Mouse (Mus musculus) lung, postnatal 10 days (tissue): ENCODE measurements at regions not wholly inside any gene's neighbourhood (a gene's known extent, or its start where the extent isn't known, plus 50 kb on each side); places are given as distances from the start of the nearest gene placed in this dataset.
A peak's percentile ranks its signal among the peaks of the same experiment; 100 is the strongest.

Experiments
- DNase-seq: peaks from one replicate; pipeline ENCODE4 v3.0.0; 2021

DNA sequence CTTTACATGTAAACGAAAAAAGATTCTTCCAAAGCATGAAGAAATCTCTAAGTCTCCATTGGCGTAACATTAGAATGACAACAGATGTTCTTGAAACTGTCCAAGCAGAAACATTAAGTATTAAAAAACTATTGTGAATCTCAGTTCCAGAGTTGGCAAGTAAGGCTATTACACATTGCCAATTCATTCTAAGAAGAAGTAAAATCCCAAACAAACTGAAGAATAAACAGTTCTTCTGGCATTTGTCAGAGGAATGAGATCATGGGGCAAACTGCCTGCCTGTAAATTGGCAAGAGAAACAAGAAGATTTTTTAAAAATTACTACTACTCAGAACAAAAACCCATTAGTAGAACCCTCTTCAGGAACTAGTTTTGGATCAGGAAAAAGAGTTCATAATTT, 680.1 kb downstream of the Nova1 start:
- peak; percentile 56 for DNase-seq

DNA sequence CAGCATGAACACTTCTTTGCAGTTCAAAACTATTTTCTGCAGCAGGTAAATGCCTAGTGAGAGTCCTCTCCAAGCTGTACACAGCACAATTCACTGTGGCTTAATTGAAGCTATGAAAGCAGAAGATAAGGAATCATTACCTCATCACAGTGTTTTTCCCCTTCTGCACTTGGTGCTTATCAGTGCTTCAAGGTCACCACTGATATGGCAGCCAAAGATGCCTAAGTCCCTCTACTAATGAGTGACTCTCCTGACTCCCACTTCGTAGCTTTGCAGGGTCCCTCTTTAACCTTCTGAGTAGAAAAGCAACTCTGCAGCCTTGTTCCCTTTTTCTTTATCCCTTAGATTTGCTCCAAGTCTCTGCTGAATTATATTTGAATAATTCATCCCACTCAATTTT, 692.9 kb downstream of the Nova1 start:
- no peak for DNase-seq

DNA sequence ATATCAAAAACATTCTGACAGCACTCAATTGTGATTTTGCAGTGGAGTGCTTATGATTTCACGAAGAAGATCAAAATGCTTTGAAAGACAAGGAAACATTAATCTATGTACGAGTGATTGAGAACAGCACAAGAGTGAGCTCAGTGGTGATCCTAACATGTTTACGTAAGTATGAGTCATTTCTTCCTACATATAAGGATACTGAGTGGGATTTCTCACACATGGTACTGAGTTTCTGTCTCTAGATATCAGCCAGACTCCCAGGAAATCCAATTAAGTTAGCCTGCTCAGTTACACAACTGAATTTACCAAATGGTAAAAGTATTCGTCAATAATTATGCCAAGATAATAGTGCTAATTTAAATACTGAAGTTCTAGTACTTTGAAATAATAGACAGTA, 707.4 kb downstream of the Nova1 start:
- no peak for DNase-seq

DNA sequence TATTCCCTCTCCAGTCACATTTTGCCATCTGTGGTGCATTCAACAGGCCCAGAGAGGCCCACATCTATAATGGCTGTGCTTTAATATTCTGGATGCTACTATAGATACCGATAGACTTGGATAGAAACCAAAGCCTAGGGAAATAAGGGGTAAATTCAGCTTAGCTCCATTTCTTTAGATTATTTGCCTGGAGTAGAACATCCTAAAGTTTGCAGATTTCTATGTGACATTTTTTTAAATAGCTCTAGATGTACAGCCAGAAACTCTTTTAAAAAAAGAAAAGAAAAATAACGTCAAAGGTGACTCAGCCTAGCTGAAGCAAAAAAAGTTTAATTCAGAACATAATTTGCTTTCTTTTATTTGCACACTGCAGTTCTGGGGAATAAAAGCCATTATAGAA, 735.4 kb downstream of the Nova1 start:
- DNase-seq: no peak

DNA sequence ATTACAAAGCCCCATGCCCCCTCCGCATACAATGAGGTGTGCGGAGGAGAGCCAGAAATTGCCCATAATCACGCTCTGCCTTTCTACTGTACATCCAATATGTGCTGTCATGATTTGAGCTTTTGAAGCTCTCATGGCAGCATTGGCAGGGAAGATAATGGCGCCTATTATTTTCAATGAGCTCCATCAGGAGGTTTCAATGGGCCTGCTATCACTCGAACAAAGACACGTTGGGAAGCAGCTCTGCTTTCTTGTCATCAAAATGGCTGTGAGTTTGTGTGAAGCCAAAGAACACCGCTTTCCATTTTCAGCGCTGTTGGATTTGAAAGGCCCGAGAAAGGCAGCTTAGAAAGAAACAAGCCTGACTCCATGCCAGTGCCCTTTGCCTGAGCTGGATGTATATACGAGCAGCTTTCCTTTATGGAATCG, 742.9 kb downstream of the Nova1 start:
- DNase-seq: no peak

DNA sequence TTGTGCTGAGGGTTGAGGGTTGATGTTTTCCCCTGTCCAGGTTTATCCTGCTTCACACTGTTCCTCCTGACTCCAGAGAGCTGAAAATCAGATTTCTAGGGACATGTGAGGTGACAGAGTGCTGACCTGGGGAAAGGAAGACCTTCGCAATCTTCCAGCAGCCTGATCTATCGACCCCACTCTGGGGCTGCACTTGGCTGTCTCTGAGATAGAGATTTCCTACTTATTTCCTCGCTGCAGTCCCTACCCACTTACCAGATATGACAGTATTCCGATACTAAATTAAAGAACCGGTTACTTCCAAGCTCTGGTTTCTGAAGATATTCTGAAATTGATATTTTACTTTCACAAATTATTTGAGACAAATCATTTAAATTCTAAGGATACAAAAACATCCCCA, 743.4 kb downstream of the Nova1 start:
- DNase-seq: no peak

DNA sequence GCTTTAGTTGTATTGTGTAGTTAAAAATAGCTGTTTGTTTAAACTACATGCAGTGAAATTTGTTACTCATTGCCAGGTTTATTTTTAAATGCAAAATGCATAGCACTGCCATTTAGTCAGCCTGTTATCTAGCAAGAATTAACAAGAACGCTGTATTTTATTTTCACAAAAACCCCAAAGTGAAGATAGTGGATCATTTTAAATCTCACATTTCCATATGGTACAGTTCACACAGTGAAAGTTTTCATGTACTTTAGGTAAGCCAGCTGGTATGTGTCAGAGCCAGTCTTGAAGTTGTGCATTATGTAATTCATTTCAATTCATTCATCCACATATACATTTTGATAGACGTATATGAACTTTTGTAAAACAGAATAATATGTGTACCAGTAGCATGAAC, 751.8 kb downstream of the Nova1 start:
- no peak for DNase-seq

DNA sequence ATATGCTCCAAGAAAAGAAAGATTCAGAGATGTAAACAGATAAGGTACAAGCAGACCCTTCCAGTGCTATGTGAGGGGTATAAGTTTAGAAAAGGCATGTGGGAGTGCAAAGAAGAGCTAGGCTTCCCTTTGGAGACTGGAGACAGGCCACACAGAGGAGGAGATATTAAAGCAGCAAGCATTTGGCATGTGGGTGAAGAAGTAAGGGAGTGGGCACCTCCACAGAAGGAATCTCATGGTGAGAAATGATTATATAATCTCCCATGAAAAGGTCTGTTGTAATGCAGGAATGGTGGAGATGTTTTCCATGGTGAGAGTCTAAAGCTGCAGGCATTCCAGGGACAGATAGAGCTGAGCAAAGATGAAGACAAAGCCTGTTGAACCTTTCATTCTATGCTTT, 778.1 kb downstream of the Nova1 start:
- no peak for DNase-seq

DNA sequence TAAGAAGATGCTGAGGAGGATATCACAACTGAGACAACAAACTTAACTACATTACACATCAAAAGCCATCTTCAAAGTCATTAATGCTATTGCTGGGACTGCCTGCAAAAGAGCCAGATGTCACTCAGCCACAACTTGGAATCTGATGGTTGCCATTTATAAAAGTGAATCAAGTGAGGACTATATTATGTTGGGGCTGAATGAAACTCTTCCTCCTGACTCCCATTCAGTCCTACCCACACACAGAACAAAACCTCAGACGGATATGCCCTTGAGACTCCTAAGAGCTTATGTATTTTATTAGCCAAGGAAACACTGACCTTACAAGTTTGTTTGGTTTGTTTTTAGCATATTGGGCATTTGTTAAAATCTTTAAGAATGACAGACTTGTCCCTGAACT, 778.5 kb downstream of the Nova1 start:
- no peak for DNase-seq

DNA sequence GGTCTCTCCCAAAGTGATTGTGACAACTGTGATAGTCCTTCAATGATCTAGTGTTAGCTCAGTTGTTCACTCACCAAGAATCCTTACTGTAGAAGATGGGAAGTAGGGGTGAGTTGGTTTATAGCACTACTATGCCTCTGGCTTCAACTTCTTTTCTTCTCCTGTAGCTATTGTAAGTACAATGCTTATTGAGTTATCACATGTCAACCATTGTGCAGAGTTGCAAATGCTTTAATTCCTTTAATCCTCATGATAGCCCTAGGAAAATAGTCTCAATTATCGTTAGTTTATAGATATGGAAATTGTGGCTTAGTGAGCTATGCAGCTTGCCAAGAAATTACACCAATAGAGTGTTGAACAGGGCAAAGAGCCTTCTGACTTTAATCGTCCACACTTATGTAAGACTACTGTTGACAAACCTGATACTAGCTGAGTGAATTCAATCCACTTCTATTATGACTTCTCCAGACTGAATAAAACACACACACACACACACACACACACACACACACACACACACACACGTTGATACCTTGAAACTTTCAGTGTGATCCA, 782.1 kb downstream of the Nova1 start:
- DNase-seq: no peak

DNA sequence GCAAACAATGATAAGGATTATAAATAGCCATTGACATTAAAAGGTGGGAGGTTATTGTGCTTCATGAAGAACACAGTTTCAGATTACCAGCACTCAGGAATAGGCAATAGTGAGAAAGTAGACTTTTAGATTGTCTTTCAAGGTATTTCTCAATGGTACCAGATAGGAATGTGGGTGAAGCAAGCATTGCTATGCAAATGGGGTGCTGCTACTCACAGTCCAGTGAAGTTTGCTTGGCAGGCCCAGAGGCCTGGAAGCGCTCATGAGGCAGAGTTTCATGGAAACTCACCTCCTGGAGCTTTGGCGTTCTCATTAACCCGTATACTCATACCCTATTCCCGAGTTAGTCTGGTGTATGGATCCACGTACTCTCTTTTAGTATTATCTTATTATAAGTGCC, 793.5 kb downstream of the Nova1 start:
- no peak for DNase-seq

DNA sequence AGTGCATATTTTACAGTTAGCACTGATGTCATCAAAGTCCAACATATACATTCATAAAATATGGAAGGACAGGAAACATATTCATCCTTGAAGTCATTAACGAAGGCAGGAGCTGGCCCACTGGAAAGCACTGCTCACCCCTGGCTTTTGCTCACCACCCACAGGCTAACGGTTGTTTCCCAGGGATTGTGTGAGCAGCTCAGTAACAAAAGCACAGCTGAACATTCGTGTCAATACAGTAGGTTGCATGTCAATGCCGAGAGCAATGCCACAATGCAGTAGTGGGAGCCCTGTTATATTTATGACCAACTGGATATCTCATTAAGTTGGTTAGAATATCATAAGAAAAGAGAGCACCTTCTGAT, 797.2 kb downstream of the Nova1 start:
- no peak for DNase-seq

DNA sequence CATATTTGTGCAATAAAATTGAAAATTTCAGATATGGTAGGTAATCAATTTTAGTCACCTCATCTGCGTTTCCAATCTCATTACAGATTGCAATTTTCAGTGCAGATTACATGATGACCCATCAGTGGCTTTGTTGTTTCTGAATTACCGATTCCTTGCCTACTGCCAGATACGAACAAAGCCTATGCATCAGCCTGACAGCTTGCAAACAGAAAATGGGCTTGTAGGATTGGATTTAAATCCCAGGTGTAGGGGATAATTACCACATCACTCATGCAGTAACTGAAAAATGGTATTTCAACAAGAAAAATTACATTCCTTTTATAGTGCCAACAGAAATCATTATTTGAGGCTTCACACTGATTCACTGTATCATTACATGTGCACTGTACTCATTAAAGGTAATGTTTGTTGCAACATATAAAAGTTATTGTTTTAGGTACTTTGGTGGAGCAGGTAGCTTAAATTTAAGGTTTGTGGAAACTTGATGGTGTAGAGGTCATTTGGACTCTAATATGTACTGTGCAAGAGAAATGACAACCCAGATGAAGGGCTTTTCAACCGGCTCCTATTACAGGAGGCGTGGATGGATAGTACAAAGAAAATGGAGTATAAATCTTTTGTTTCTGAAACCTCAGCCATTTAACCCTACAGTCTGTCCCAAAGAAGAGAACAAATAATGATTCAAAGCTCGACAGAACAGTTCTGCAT, 797.7 kb downstream of the Nova1 start:
- DNase-seq: no peak

DNA sequence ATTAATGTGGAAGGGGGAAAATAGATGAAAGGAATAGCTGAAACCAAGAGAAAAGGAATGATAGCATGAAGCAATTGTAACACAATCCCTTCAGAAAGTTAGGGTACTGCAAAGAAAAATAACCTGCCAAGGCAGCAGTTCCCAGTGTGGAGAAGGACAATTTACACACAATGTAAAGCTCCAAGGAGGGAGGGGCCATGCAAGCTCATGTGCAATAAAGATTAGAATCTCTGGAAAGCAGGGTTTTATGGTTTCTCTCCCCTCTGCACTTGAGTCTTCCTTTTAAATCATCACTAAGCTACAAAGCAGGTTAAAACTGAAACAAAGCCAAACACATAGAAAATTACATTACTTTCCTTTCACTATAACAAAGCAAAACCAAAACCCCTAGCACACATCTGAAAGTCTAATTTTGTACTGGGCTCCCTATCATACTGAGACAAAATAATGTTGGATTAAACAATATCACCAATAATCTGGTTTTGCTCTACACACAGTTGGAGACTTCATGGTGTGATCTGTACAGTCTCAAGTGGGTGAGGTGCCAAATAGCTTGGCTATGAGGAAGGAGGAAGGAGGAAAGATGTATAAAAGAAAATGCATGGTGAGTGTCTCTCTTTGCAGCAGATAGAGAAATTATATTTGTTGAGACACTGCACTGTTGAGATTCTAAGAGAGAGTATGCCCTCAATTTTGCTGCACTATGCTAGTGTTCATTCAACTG, 840.9 kb downstream of the Nova1 start:
- no peak for DNase-seq

DNA sequence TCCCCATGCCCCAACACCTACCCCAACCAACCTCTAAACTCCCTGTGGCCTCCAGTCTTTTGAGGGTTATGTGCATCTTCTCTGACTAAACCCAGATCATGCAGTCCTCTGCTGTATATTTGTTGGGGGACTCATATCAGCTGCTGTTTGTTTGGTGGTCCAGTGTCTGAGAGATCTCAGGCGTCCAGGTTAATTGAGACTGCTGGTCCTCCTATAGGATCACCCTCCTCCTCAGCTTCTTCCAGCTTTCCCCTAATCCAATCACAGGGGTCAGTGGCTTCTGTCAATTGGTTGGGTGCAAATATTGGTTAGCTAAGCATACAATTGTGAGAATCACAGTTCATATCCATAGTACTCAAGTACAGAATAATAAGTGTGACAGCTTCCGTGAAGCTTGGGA, 842.9 kb downstream of the Nova1 start:
- no peak for DNase-seq

DNA sequence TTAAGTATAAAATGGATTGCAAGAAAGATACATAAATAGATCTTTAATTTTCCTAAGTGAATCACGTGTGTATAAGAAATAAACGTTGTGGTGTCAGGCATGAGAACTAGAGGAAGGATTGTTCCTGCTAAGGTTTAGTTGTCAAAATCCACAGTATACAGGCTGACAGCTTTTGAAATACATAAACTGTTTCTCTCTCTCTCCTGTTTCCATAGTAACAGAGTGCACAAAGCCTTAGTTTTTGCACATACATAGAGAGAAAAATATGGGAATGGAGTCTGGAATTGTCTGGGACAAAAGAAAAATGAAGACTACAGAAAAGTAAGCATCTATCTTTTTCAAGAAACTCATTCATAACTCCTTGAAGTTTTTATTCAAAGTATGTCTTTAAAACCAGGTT, 848.3 kb downstream of the Nova1 start:
- no peak for DNase-seq

DNA sequence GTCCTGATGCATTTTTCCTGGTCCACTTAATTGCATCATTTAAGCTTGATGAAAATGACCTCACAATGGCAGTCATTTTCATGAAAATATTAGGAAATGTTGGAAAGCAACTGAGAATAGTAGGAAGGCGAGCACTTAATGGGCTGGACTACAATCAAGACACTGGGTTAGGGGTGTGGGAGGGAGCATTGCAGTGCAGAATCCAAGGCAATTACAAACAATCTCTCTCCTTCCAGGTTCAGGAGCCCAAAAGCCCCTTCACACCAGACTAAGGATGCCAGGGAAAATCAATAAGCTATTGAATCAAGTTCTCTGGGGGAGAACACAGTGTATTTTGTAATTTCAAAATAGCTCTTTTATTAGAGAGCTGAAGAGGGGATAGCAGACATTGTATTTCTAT, 848.8 kb downstream of the Nova1 start:
- no peak for DNase-seq

DNA sequence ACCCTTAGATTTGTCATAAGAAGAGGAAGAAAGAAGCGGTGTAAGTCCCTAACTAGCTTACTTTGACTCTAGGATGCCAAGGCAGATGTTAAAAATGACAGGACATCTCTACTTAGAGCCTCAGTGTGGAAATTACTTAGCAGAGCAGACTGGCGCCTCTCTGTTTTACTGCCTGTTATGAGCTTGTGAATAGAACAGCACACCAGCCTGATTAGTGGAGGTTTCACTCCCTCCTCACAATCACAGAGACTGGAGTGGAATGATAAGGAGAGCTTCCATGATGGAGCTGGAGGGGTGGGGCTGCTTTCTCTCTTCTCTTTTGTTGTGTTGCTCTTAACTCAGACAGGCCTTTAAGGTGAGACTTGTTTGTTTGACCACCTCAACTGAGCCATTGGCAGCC, 871.8 kb downstream of the Nova1 start:
- no peak for DNase-seq

DNA sequence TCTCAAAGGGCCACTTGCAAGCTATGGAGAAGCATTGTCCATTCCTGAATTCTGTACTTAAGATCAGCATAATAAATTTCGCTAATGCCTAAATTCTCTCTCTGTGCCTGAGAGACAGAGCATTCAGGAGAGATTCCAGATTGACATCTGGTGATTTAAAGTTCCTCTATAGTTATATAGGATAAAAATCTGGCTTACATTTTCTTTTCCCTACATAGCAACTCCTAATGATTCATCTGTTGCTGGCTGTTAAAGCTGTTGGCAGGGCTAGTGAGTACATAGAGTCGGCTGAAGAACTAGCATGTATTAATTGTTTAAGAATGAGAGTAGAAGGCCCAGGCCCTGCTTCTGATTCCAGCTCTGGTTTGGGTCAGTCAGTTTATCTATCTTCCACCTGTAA, 870.0 kb upstream of the Stxbp6 start:
- DNase-seq: no peak

DNA sequence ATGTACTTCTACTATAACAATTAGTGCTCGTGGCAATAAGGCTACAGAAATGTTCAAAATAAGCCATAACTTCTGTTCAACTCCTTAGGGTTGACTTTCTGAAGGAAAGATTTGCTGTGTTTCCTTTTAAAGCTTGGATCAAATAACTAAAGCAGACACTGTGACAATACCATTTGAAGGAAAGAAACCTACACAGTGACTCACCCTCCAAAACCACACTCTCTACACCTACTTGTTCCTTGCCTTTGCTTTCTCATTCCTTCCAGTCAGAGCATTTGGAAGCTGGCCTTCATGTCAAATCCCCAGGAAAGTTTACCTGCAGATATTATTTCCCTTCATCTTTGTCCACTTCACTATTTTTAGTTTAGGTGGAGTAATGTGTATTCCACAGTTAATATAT, 867.9 kb upstream of the Stxbp6 start:
- no peak for DNase-seq

DNA sequence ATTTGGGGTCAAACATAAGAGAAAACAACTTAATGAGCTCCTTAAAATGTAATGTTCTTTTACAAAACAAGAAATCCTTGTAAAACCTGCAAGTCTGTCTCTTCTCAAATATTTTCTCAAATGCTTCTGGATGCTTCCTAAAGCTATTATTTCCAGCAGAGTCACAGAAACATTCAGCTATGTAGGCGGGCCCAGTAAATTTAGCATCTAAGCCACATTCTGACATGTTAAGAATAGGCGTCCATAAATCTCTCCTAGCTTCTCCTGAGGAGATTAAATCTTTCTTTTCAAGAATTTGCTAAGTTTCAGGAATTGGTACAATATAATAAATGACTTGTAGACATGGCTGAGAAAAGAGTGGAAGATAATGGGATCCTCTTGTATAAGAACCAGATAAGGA, 858.9 kb upstream of the Stxbp6 start:
- DNase-seq: no peak

DNA sequence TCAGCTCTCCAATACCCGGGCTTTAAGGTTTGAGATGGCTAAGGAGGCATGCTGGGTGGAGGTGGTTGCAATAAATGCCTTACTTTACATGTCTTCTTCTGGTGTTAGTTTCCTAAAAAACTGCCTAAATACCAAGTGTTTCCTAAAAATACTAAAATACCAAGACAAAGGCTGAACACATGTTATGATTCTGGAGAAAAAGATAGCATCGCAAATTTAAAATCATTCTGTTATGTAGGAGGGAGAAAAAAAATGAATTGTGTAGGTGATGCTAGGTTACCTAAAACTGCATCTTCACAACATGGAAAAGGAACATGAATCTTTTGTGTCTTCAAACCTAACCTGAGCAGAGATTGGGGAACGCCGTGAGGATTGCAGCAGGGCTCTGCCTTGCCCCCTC, 857.7 kb upstream of the Stxbp6 start:
- no peak for DNase-seq

DNA sequence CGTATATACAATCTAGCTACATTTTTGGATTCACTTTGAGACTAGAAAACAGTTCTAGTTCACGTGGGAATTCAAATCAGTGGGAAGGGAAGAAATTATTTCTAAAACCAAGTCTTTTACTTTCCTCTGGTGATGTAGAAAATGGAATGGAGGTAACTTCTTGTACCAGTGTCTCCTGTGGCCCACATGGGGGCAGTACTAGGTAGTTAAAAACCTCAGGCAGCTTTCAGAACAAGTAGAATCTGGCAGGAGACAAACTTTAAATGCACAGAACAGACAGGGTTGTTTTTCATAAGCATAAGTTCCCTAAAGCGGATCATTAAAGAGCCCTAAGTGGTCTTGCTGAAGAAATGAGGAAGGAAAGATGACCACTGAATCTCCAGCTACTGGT, 855.2 kb upstream of the Stxbp6 start:
- DNase-seq: peak; percentile 3

DNA sequence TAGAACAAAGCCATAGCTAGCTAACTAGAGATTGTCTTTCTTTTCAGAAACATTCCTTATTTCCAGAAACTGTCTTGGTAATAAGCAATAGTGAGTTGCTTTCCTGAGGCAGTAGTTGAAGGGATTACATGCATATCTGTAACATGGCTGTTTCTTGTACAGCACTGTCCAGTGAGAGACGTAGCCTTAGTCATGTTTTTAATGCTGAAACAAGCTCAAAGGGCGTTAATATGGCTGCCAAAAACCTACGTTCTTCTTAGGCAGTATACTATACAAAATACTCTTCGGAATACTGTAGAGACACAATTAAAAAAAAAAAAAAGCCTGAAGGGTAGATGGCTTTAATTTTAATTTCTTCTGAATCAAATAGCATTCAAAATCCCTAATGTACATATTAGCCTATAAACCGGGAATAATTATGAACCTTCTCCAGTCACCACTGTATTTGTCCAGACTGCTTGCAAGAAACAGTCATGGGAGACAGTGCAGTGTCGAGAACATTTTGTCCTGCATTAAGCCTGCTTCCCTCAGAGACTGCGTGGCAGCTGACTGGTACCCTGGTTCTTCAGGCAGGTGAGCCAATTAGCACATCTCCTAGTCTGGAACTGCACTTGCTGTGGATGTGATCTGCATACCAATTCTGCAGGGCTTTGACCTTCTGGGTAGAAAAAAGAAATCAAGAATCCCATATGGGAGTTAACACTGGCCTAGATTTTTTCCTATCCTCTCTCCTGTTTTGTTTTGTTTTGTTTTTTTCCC, 854.7 kb upstream of the Stxbp6 start:
- DNase-seq: no peak
